Mouse (Mus musculus): ENCODE data around the gene Zfp593. TPM values are rescaled to one million over a fixed set of nuclear protein-coding genes. Genes with fewer than 3 reads are reported as not detected.

The Zfp593 gene
- polyA plus RNA-seq (2015; fragmentation: Nextera tagmentation; extraction: Ambion mirVana), result 16.8 and 17.2 TPM in 2 replicates

DNA sequence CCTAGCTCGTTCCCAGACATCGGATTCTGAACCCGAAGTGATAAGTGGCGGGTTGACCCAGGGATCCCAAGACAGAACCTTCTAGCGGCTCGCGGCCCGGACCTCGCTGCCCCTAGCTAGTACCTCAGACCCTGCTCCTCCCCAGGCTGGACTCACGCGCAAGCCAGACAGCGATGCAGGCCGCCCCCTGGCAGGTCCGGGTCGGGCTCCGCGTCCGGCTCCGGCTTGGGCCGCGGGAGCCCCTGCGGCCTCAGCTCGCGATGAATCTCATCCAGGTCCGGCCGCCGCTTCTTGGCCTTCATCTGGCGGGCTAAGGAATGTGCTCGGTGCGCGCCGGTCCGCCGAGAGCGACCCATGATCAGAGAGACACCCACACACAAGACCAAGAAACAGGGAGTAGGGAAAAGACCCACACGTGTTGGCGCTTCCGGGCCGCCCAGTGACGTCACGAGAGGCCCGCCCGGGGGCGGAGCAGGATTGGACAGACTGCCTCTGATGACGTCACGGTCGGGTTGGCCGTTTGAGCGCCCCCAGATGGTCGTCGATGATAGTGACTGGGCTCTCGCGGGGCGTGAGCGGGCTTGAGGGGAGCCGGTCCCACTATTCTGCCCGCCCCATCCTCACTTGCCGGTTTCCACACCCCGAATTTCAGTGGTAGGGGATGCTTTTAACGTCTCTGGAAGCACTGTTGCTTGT is at the start of gene Zfp593:
Gene Zfp593, minus strand, starts transcription at position 445 of the 696 bp plus-strand sequence.
- under 1% methylated on average over 60 of the region's 60 CpGs for WGBS
- Histone ChIP-seq H3K4me3 (replicated peaks) (peak within 1 kb of the TSS; percentile 82), H3K9me3 (replicated peaks) (no peaks in the 10 kb centered on the region), H3K4me2 (replicated peaks) (peak within 1 kb of the TSS; percentile 88), H3K27ac (replicated peaks) (no peak within 1 kb of the TSS), H3K27me3 (peaks cover 37% of the 10 kb centered on the region), H3K4me1 (peaks cover 26% of the 10 kb centered on the region), H3K36me3 (no peaks in the 10 kb centered on the region), H3K9ac (peak within 1 kb of the TSS; percentile 73)
- ATAC-seq (ENCODE audit: insufficient number of reproducible peaks, low FRiP score, low TSS enrichment, low read depth), result peak; percentile 79; the same call in 1 of the 2 replicates

DNA sequence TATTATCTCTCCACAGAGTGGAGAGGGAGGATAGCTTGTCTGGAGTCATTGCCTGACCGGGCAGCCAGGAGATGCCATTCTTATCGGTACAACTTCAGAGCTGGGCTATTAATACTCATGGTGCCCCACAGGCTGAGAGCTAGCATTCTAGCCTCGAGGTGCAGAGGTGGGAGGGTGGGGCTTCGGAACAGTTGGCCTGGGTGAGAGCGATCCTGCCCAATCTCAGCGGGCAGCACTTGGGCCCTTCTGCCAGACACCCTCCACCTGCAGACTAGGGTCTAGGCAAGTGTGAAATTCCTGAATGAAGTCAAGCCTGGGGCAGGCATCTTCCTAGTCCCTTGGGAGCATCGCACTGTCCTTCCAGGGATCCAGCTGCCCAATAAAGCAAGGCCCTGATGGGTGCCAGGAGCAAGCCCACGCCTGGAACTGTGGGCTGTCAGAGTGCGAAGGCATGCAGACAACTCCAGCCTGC is 48.3 kb upstream of the Zfp593 start:
- H3K27me3 ChIP-seq, result peaks cover 10% of the 10 kb centered on the region; the same call in 1 of the 2 replicates
- 0 out of 2 replicates have a peak, but pooled peaks cover 6% of the 10 kb centered on the region for H3K4me1 ChIP-seq
- no peaks in the 10 kb centered on the region for H3K36me3 ChIP-seq
- no peaks in the 10 kb centered on the region for H3K9me3 ChIP-seq (replicated peaks)
- H3K4me2 ChIP-seq (replicated peaks), result no peak overlapping the region
- no peak overlapping the region for H3K27ac ChIP-seq (replicated peaks)
- no peak overlapping the region for H3K9ac ChIP-seq
- ATAC-seq (ENCODE audit: insufficient number of reproducible peaks, low FRiP score, low TSS enrichment, low read depth), result peak; percentile 44; the same call in 1 of the 2 replicates
- WGBS, result 68% methylated on average over 9 of the region's 9 CpGs
- H3K4me3 ChIP-seq (replicated peaks), result no peak overlapping the region

DNA sequence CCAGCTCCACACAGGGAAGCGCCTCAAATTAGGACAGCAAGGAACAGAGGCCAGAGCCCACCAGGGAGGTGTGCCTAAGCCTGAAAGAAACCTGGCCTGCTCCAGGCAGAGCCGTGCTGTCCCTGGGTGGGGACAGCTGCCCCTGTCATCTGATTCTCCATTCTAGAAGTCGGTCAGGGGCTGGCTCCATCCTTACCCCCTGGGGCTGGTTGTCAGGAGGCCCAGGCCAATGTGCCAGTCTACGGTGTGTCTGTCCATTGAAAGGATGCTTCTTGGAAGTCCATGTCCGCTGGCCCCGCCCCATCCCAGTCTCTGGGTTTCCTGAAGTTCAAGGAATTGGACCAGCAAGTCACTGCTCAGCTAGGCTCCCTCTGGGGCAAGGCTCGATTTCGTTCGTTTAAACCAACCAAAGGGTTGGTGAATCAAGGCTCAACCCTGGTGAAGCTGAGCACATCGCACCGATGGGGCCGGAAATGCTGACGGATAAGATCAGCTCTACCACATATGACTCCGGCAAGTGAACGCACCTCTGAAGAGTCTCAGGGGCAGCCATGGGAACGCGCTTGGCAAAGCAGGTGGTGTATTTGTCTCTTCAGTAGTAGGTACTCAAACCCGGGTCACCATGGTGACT is 47.8 kb upstream of the Zfp593 start:
- WGBS, result 68% methylated on average over 18 of the region's 18 CpGs
- H3K9me3 ChIP-seq (replicated peaks), result no peaks in the 10 kb centered on the region
- peaks cover 12% of the 10 kb centered on the region for H3K4me1 ChIP-seq
- H3K27me3 ChIP-seq, result peaks cover 10% of the 10 kb centered on the region; the same call in 1 of the 2 replicates
- peak; percentile 49; the same call in 1 of the 2 replicates for ATAC-seq (ENCODE audit: insufficient number of reproducible peaks, low FRiP score, low TSS enrichment, low read depth)
- no peak overlapping the region for H3K27ac ChIP-seq (replicated peaks)
- H3K4me2 ChIP-seq (replicated peaks), result no peak overlapping the region
- no peaks in the 10 kb centered on the region for H3K36me3 ChIP-seq
- no peak overlapping the region for H3K9ac ChIP-seq
- no peak overlapping the region for H3K4me3 ChIP-seq (replicated peaks)

DNA sequence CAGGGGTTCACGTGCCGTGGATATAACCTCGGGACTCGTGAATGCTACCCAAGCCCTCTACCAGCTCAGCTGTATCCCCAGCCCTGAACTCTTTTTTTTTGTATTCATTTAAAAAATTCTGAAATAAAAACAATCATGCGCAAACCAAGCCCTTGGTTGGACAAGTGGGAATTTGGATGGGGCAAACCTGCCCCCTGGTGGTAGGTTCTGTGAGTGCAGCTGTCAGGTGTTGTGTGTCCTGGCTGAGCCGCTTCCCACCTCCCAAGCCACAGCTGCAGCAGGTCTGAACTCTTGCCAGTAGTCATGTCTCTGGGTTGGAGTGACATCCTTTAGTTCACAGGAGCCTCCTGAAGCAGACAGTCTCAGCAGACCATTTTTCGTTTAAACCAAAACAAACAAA is 46.7 kb upstream of the Zfp593 start:
- H3K27ac ChIP-seq (replicated peaks), result no peak overlapping the region
- H3K27me3 ChIP-seq, result peaks cover 10% of the 10 kb centered on the region; the same call in 1 of the 2 replicates
- no peak overlapping the region for H3K4me2 ChIP-seq (replicated peaks)
- H3K9ac ChIP-seq, result no peak overlapping the region
- H3K9me3 ChIP-seq (replicated peaks), result no peaks in the 10 kb centered on the region
- ATAC-seq (ENCODE audit: insufficient number of reproducible peaks, low FRiP score, low TSS enrichment, low read depth), result no peak
- WGBS, result 16% methylated on average over 7 of the region's 7 CpGs
- peaks cover 14% of the 10 kb centered on the region for H3K4me1 ChIP-seq
- no peaks in the 10 kb centered on the region for H3K36me3 ChIP-seq
- H3K4me3 ChIP-seq (replicated peaks), result no peak overlapping the region

DNA sequence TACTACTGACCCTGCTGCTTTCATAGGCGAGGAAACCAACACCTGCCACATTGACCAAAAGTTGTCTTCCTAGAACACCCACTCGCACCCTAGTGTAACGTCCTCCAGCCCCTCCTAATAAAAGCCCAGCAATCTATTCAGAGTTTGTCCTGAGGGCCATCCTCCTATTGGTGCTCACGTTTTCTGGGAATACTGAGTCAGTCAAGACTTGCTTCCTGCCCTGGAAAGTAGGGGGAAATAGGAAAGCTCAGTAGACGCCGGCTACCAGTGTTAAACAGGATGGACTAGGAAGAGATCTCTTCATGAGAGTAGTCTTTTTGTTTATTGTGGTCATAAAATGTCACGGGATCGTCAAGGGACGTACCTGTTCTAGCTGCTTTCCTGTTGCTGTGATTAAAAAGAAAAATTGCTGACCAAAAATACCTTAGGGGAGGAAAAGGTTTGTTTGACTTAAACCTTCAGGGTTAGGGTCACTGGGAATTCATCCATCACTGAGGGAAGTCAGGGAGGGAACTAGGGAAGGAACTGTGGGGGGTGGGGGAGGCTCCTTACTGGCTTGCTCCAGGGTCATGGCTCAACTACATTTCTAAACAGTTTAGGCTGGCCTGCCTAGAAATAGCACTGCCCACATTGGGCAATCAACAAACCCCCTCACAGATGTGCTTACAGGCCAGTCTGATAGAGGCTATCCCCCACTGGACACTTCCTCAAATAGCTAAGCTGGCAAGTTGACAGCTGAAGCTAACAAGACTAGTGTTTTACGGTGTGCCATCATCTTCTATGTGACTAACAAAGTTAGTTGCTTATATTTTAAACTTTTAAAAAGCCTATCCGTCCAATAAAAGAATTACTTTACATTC is 43.2 kb upstream of the Zfp593 start:
- WGBS, result 39% methylated on average over 11 of the region's 11 CpGs
- peak overlapping the region; percentile 100; the same call in 1 of the 2 replicates for H3K27ac ChIP-seq (replicated peaks)

DNA sequence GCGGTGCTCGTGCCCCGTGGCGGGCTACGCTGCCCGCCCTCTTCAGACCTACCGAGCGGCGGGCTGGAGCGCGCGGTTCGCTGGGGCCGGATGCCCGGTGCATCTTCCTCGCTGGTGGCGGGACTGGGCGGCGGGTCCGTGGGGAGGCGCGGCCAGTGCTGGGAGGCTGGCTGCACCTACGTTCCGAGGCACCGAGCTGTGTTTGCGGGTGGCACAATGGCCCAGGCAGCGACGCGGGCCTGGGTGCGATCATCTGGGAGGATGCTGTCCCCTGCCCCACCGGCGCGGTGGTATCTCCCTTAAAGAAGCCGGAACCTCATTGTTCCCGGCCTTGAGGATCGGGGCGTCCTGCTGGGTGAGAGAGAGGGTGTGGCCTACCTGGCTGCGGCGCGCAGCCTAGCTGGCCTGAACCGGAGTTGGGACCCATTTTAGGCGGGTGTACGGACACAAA is 42.2 kb upstream of the Zfp593 start, which contains the start of gene Pdik1l:
Gene Pdik1l, minus strand, starts transcription at position 321 of the 451 bp plus-strand sequence.
- H3K36me3 ChIP-seq, result peaks cover 18% of the 10 kb centered on the region; the same call in 1 of the 2 replicates
- WGBS, result under 1% methylated on average over 42 of the region's 43 CpGs
- H3K9me3 ChIP-seq (replicated peaks), result no peaks in the 10 kb centered on the region
- H3K4me1 ChIP-seq, result peaks cover 25% of the 10 kb centered on the region
- H3K27me3 ChIP-seq, result no peaks in the 10 kb centered on the region
- H3K27ac ChIP-seq (replicated peaks), result peak within 1 kb of the TSS; percentile 100
- peak within 1 kb of the TSS; percentile 95 for H3K4me2 ChIP-seq (replicated peaks)
- peak within 1 kb of the TSS; percentile 99 for H3K9ac ChIP-seq
- peak within 1 kb of the TSS; percentile 100 for H3K4me3 ChIP-seq (replicated peaks)
- ATAC-seq (ENCODE audit: insufficient number of reproducible peaks, low FRiP score, low TSS enrichment, low read depth), result peak; percentile 80

More for the DNA sequence above, 43.2 kb upstream of the Zfp593 start:
- H3K4me3 ChIP-seq (replicated peaks), result peak overlapping the region; percentile 100
- peaks cover 25% of the 10 kb centered on the region for H3K4me1 ChIP-seq
- H3K27me3 ChIP-seq, result peaks cover 8% of the 10 kb centered on the region; the same call in 1 of the 2 replicates
- peak overlapping the region; percentile 94 for H3K9ac ChIP-seq
- ATAC-seq (ENCODE audit: insufficient number of reproducible peaks, low FRiP score, low TSS enrichment, low read depth), result no peak
- peak overlapping the region; percentile 95 for H3K4me2 ChIP-seq (replicated peaks)
- peaks cover 8% of the 10 kb centered on the region; the same call in 1 of the 2 replicates for H3K36me3 ChIP-seq
- H3K9me3 ChIP-seq (replicated peaks), result no peaks in the 10 kb centered on the region

DNA sequence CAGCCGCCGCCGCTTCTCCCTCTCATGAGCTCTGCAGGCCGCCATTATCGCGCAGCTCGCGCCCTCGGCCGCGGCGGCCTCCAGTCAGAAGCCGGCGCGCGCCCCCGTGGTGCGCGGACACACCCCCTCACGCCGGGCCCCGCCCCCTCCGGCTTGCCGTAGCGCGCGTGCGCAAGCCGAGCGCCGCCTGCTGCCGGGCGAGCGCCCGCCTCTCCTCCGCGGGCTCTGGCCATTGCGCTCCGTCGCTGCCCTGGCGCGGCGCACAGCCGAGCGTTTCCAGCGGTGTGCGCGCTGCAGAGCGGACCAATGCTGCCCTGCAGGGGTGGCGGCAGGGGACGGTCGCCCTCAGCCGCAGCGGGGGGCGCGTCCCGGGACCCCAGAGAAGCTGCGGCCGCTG is 41.8 kb upstream of the Zfp593 start:
- peaks cover 21% of the 10 kb centered on the region for H3K36me3 ChIP-seq
- ATAC-seq (ENCODE audit: insufficient number of reproducible peaks, low FRiP score, low TSS enrichment, low read depth), result peak; percentile 95
- no peaks in the 10 kb centered on the region for H3K27me3 ChIP-seq
- peak overlapping the region; percentile 99 for H3K9ac ChIP-seq
- WGBS, result under 1% methylated on average over 59 of the region's 59 CpGs
- H3K4me1 ChIP-seq, result peaks cover 25% of the 10 kb centered on the region
- peak overlapping the region; percentile 100 for H3K27ac ChIP-seq (replicated peaks)
- no peaks in the 10 kb centered on the region for H3K9me3 ChIP-seq (replicated peaks)
- peak overlapping the region; percentile 95 for H3K4me2 ChIP-seq (replicated peaks)
- H3K4me3 ChIP-seq (replicated peaks), result peak overlapping the region; percentile 100

DNA sequence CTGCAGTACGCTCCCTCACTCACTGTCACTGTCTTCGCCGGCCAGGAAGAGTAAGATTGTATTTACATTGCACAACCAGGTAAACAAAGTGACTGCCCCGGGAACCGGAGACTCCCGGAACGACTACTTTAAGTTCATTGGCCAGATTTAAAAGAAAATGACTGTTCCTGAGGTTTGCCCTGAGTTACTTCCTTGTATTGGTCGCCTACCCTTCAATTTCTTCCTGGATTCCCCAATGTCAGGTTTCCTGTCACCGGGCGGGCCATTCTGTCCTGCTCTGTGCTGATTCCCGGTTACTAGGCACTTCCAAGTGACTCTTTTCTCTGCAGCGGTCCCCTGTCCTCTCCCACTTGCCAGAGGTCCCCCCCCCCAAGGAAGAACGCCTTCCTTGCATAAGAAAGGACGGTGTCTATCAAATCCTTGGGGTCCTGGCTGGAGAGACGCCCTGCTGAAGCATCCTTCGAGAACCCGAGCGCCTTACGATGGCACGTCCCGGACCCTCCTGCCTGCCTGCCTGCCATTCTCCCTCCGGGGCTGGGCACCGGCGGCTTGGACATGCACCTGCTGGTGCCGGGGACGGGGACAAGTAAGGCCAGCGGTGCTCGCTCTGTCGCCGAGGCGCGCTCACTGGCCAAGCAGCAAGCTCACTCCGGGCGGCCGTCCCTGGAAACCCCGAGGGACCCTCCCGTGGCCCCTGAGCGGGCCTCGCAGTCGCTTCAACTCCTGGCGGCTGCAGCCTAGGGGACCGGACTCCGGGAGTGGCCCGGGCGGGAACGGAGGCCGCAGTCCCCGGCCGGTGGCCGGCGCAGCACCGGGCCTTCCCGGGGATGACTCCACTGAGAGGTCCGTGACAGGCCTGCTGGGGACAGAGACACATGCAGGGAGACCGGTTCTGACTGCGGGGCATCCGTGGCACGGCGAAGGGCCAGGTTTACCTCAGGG is 41.1 kb upstream of the Zfp593 start:
- peak overlapping the region; percentile 74 for H3K27ac ChIP-seq (replicated peaks)
- H3K4me1 ChIP-seq, result peaks cover 22% of the 10 kb centered on the region
- peak overlapping the region; percentile 99 for H3K9ac ChIP-seq
- peak overlapping the region; percentile 100 for H3K4me3 ChIP-seq (replicated peaks)
- peak; percentile 12 for ATAC-seq (ENCODE audit: insufficient number of reproducible peaks, low FRiP score, low TSS enrichment, low read depth)
- H3K4me2 ChIP-seq (replicated peaks), result peak overlapping the region; percentile 95
- 2% methylated on average over 59 of the region's 59 CpGs for WGBS
- H3K9me3 ChIP-seq (replicated peaks), result no peaks in the 10 kb centered on the region
- H3K36me3 ChIP-seq, result peaks cover 27% of the 10 kb centered on the region
- H3K27me3 ChIP-seq, result no peaks in the 10 kb centered on the region

DNA sequence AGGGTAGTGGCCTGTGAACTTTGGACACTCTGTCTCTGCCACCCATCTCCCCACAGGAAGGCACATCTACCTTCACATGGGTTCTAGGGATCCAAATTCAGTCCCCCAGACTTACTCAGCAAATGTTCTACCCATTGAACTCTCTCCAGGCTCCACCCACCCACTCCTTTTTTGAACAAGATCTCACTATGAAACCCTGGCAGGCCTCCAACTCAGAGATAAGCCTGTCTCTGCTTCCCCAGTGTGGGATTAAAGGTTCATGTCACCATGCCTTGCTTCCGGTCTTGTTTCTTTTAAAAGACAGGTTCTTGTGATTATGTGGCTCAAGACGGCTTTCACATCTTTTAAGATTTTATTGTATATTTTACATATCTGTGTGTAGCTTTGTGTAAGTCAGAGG is 39.5 kb upstream of the Zfp593 start:
- H3K9ac ChIP-seq, result no peak overlapping the region
- H3K9me3 ChIP-seq (replicated peaks), result no peaks in the 10 kb centered on the region
- H3K4me1 ChIP-seq, result peaks cover 22% of the 10 kb centered on the region
- 87% methylated on average over 2 of the region's 2 CpGs for WGBS
- no peak overlapping the region for H3K27ac ChIP-seq (replicated peaks)
- no peak overlapping the region for H3K4me2 ChIP-seq (replicated peaks)
- no peaks in the 10 kb centered on the region for H3K27me3 ChIP-seq
- H3K4me3 ChIP-seq (replicated peaks), result no peak overlapping the region
- H3K36me3 ChIP-seq, result peaks cover 36% of the 10 kb centered on the region
- ATAC-seq (ENCODE audit: insufficient number of reproducible peaks, low FRiP score, low TSS enrichment, low read depth), result no peak

All from embryonic facial prominence, embryonic 15.5 days (tissue).